Mouse (Mus musculus): ENCODE results near the gene Trpd52l3.
"Not testable (repeated sequence)": the region's sequence is repeated elsewhere in the genome, so short reads cannot be mapped to it uniquely, and the experiment has no call there.

The Trpd52l3 gene
- long read RNA-seq, experiment 1: 0 reads
- long read RNA-seq, experiment 2: 0 reads

- intact Hi-C loops (cut with DNase I): no loop called here
Observed at GRCm38 (mm10) chr19:30003621-30004020, at the start of gene Trpd52l3. Trpd52l3 (plus strand) TSS chr19:30003790.

GRCm38 (mm10) chr19:29953833-29954232 lies 49.8 kb upstream of the Trpd52l3 start:
- intact Hi-C loops (cut with DNase I): no loop called here

DNA sequence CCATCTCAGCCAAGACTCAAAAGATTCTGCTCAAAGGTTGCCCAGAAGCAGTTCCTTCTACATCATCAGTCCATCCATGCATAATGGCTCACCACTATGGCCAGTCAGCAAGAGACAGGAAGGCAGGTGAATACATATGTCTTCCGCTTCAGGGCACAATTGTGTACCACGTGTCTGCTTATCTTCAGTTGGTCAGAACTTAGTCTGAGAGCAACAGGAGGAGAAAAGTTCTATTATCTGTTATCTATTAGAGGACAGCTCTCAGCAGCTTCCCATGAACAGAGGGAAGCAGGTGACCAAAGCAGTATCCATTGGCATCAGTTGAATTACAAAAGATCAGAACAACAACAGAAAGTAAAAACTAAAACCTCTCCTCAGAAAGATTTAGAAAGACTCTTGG lies 48.1 kb upstream of the Trpd52l3 start:
- intact Hi-C loops (cut with DNase I): no loop called here

GRCm38 (mm10) chr19:29960906-29961305 lies 42.7 kb upstream of the Trpd52l3 start:
- intact Hi-C loops (cut with DNase I): no loop called here

DNA sequence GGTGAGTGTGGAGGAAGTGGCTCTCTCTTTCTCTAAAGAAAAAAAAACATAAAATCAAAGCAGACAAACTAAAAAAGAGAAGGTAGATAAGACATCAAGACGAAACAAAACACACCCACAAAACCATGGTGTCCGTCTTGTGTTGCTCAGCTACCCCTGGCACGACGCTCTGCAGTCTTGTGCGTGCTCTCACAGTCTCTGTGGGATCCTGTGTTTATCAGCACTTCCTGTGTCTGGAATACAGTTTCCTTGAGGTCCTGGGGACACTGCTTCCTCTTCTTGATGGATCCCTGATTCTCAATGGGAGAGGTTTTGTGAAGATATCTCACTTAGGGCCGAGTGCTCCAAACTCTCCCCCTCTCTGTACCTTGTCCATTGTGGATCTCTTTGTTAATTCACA lies 41.7 kb upstream of the Trpd52l3 start:
- intact Hi-C loops (cut with DNase I): no loop called here

DNA sequence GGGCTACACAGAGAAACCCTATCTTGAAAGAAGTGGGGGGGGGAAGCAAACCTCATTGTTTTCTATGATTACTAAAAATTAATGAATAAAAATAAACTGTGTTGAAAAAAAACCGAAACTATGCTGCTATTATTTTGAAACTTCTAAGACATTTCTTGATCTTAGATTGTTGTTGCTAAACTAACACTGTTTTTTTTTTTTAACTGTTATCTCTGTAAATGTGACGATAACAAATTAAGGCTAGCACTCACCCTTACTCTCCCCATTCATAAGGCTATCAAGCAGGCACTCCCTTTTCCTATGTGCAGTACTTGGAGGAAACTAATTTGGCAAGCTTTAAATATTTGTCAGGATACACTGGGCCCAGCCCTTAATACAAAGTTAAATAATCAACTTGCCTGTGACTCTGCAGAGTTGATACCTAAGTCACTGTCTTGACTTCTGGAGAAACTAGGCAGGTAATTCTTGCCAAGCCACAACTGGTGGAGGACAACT lies 39.9 kb upstream of the Trpd52l3 start:
- intact Hi-C loops (cut with DNase I): no loop called here

DNA sequence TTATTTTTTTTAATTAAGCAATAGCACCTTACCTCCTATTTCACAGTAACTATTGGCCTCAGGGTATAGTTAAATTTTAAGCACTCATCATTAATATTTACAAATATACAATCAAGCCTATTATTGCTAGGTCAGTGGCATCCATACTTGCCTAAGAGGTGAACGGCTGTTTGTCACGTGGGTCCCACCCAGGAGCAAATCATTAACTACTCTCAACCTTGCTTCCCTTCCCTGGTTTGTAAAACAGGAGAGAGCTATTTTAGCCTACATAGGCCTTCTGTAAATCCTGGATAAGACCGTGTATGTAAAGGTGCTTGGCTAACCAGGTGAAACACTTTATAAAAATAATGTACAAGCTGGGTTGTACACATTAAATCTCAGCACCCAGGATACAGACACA lies 35.6 kb upstream of the Trpd52l3 start:
- intact Hi-C loops (cut with DNase I): no loop called here

DNA sequence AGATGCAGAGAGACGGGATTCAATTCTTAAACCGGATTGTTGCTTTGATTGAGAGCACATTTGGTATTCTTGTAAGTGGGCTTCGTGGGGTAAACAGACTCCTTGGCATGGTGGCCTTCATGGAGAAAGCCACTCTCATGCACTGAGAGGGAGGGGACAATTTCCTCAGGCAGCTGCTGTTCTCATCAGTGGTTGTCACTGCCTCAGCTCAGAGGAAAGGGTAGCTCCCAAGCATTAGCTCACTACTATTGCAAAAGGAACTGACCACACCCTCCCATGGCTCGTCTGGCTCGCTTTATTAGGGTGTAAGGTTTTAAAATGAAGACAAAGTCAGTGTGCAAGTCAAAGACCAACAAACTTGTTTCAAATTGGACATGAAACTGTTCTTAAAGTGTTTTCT lies 30.2 kb upstream of the Trpd52l3 start:
- intact Hi-C loops (cut with DNase I): loop anchor here (10.0 kb wide), 1 partner anchor 151 kb away; no protein-coding TSS in a partner anchor

GRCm38 (mm10) chr19:29978847-29979246 lies 24.7 kb upstream of the Trpd52l3 start:
- intact Hi-C loops (cut with DNase I): loop anchor here (2.0 to 10.0 kb wide), 2 partner anchors 146 to 152 kb away; no protein-coding TSS in a partner anchor

- intact Hi-C loops (cut with DNase I): loop anchor here (2.0 to 10.0 kb wide), 2 partner anchors 145 to 153 kb away; no protein-coding TSS in a partner anchor
Observed at GRCm38 (mm10) chr19:29979452-29980089, 24.0 kb upstream of the Trpd52l3 start.

- intact Hi-C loops (cut with DNase I): no loop called here
Observed at GRCm38 (mm10) chr19:29984208-29985005, 19.2 kb upstream of the Trpd52l3 start.

- intact Hi-C loops (cut with DNase I): no loop called here
Observed at GRCm38 (mm10) chr19:29986464-29987091, 17.0 kb upstream of the Trpd52l3 start.

- intact Hi-C loops (cut with DNase I): no loop called here
Observed at GRCm38 (mm10) chr19:30000406-30001365, 2.9 kb upstream of the Trpd52l3 start.

DNA sequence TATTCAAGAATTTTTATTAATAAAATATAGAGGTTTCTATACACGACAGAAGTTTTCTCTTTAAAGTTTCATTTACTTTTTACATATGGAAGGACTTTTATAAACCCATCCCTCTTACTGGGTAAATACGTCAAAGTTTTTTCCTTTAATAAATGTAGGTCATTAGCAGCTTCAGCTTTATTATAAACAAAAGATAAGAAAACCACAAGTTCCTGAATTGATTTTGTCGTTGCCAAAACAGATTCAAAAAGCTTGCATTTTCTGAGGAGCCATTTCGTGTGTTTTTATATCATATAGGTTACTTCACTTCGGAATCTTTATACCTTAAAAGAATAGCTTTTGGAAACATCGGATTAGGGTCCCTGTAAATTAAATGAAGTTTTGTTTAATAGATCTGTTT lies 2.0 kb upstream of the Trpd52l3 start:
- intact Hi-C loops (cut with DNase I): no loop called here

GRCm38 (mm10) chr19:30006371-30006770 lies 2.8 kb downstream of the Trpd52l3 start:
- intact Hi-C loops (cut with DNase I): no loop called here

- intact Hi-C loops (cut with DNase I): no loop called here
Observed at GRCm38 (mm10) chr19:30010520-30011296, 7.1 kb downstream of the Trpd52l3 start.

DNA sequence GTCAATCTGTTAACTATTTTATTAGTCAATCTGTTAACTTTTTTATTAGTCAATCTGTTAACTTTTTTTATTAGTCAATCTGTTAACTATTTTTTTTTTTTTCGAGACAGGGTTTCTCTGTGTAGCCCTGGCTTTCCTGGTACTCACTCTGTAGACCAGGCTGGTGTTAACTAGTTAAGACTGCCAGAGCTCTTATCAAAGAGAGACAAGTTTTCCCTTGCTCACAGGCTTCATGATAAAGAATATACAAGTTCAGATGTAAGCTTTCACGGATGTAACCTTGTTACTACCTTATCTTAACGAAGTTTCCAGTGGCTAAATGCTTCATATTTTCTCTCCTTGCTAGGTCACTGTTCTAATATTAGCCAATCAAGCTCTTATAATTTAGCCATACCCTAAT lies 10.7 kb downstream of the Trpd52l3 start:
- intact Hi-C loops (cut with DNase I): no loop called here

DNA sequence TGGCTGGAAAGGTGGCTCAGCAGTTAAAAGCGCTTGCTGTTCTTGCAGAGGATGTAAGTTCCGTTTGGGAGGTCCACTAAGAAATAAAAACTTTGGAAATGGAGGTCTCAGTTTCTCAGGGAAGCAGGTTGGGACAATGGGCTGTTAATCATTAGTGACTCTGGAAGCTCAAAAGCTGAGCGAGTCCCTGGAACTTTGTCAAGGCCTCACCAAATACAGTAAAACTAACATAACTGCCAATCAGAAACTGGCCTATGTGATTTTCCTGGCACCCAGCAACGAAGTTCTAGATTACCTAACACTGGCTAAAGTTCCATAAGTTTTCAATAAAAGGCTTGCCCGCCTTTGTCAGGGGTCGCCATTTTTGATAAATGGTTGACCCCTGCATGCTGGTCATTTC lies 12.6 kb downstream of the Trpd52l3 start:
- intact Hi-C loops (cut with DNase I): no loop called here

- intact Hi-C loops (cut with DNase I): not testable (repeated sequence)
Observed at GRCm38 (mm10) chr19:30023419-30023818, 19.8 kb downstream of the Trpd52l3 start.

All from adrenal gland (tissue).